Comparison of ENCODE assay signal across 33 mouse cellular contexts in the genomic region with DNA sequence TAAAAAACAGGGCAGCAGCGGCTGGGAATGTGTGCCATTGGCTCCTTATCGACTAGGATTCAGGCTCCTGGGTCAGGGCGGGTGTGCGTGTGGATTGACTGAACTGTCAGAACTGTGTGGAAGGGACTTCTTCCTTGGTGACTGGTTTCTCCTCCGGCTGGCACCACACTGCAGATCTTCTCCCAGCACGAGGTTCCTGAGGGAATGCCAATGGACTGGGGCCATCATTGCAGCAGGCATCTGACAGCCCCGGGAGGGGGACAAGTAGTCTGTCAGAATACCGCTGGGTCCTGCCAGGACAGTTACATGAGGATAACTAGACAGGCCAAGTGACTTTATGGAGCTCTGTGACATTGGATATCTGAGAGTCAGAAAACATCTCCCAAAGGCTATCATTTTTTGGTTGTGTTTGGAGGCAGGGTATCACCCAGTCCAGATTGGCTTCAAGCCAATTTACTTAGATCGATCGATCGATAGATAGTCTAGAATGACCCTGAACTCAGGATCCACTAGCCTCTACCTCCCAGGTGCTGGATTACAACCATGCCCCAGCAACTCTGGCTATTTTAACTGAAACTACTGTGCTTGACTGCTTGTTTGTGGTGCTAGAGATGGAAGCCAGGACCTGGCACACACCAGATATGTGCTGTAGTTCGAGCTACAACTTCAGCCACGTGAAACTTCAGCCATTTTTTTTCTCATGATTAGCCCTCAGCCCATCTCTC. TPM values are rescaled to one million over a fixed set of nuclear protein-coding genes. Genes with fewer than 3 reads are reported as not detected.
DNase-seq lines count a peak whose midpoint lies in the region; ATAC-seq and TF ChIP-seq lines count a peak whose summit lies in the region.
"Had no signal": no experiment of that assay in that cellular context is flagged by ENCODE, and none has a peak within 500 bp of the region (broad histone marks: within the 10 kb centered on the region; RNA-seq: fewer than 3 reads in every experiment).

No protein-coding gene starts in this region.

- TF ChIP-seq EP300 in stomach, postnatal 0 days (optimal IDR thresholded peaks at IDR 0.05): no peak

- H3K79me2 ChIP-seq in liver, adult 2 months (ENCODE audit: control insufficient read depth, insufficient read depth, low read length): no peaks in the 10 kb centered on the region

- 36% methylated on average over 13 of the region's 13 CpGs for WGBS in liver, adult 2 months
- WGBS in liver, embryonic 12.5 days (ENCODE audit: insufficient replicate concordance): 86% methylated on average over 13 of the region's 13 CpGs
- WGBS in stomach, postnatal 0 days: 93% methylated on average over 13 of the region's 13 CpGs

- no peak for ATAC-seq in liver, embryonic 12.5 days
- 0 out of 2 replicates have a peak, but pooled peaks have one; percentile 33 for ATAC-seq in stomach, postnatal 0 days (ENCODE audit: low FRiP score, low TSS enrichment)
- ATAC-seq: forebrain, embryonic 15.5 days; hindbrain, embryonic 16.5 days; intestine, embryonic 15.5 days had no signal

- H3K9me3 ChIP-seq in liver, embryonic 12.5 days (replicated peaks): peaks cover 9% of the 10 kb centered on the region; the same call in 1 of the 2 replicates
- H3K9me3 ChIP-seq in stomach, postnatal 0 days (ENCODE audit: control insufficient read depth, low read length): no peaks in the 10 kb centered on the region
- H3K9me3 ChIP-seq: embryonic facial prominence, embryonic 15.5 days; forebrain, embryonic 12.5 days; forebrain, embryonic 15.5 days; intestine, embryonic 15.5 days had no signal

- peaks cover 54% of the 10 kb centered on the region for H3K36me3 ChIP-seq in liver, adult 2 months (ENCODE audit: control insufficient read depth, insufficient read depth, low read length)
- peaks cover 85% of the 10 kb centered on the region for H3K36me3 ChIP-seq in liver, embryonic 12.5 days
- H3K36me3 ChIP-seq in stomach, postnatal 0 days (ENCODE audit: control insufficient read depth, insufficient read depth, low read length): peaks cover 20% of the 10 kb centered on the region

- TF ChIP-seq POLR2A in liver, adult 2 months (IDR thresholded peaks at IDR 0.05; ENCODE audit: extremely low read depth, insufficient read depth, low read length): no peak

- no peaks in the 10 kb centered on the region for H3K27me3 ChIP-seq in liver, adult 2 months (ENCODE audit: control insufficient read depth, insufficient read depth, low read length)
- no peaks in the 10 kb centered on the region for H3K27me3 ChIP-seq in liver, embryonic 12.5 days (replicated peaks)
- no peaks in the 10 kb centered on the region for H3K27me3 ChIP-seq in stomach, postnatal 0 days (ENCODE audit: control insufficient read depth, insufficient read depth, low read length)
- H3K27me3 ChIP-seq: embryonic facial prominence, embryonic 12.5 days; embryonic facial prominence, embryonic 15.5 days; forebrain, embryonic 12.5 days; forebrain, embryonic 15.5 days; hindbrain, embryonic 13.5 days; intestine, embryonic 15.5 days had no signal

- H3K4me3 ChIP-seq in liver, adult 2 months (ENCODE audit: insufficient read depth, low read depth, low read length): no peak overlapping the region
- no peak overlapping the region for H3K4me3 ChIP-seq in liver, embryonic 12.5 days
- no peak overlapping the region for H3K4me3 ChIP-seq in stomach, postnatal 0 days (ENCODE audit: low read depth, low read length)
- H3K4me3 ChIP-seq: embryonic facial prominence, embryonic 12.5 days; embryonic facial prominence, embryonic 15.5 days; erythroblast, embryonic 14.5 days; forebrain, embryonic 12.5 days; forebrain, embryonic 15.5 days; hindbrain, embryonic 10.5 days; hindbrain, embryonic 13.5 days; intestine, embryonic 15.5 days had no signal

- DNase-seq in adrenal gland, postnatal 10 days: peak; percentile 66
- no peak for DNase-seq in adrenal gland, postnatal 4 days (ENCODE audit: low spot score in 2 of 2)
- DNase-seq in liver, adult 2 months (ENCODE audit: extremely low read depth, low read depth, low spot score): peak; percentile 93
- peak; percentile 15 for DNase-seq in adrenal gland, postnatal 25 days
- no peak for DNase-seq in stomach, postnatal 0 days (ENCODE audit: low spot score)
- no peak for DNase-seq in frontal cortex, postnatal 25 days (ENCODE audit: low spot score in 2 of 2)
- DNase-seq: B cell, adult 2 months; cerebellum, adult 11 months; cerebellum, adult 2 months; cerebellum, adult 9-11 months; cerebellum, postnatal 25 days; gastrocnemius, postnatal 10 days; gastrocnemius, postnatal 36 days; kidney, adult 11 months had no signal

- H3K27ac ChIP-seq in liver, adult 2 months (replicated peaks; ENCODE audit: insufficient read depth, low read depth, low read length): peak overlapping the region; percentile 20
- H3K27ac ChIP-seq in liver, embryonic 12.5 days: no peak overlapping the region
- H3K27ac ChIP-seq in stomach, postnatal 0 days (replicated peaks): no peak overlapping the region
- H3K27ac ChIP-seq: embryonic facial prominence, embryonic 12.5 days; embryonic facial prominence, embryonic 15.5 days; forebrain, embryonic 12.5 days; forebrain, embryonic 15.5 days; hindbrain, embryonic 10.5 days; hindbrain, embryonic 13.5 days; intestine, embryonic 15.5 days had no signal

- peaks cover 13% of the 10 kb centered on the region for H3K4me1 ChIP-seq in liver, adult 2 months (ENCODE audit: control insufficient read depth, insufficient read depth, low read length)
- peaks cover 6% of the 10 kb centered on the region for H3K4me1 ChIP-seq in liver, embryonic 12.5 days
- H3K4me1 ChIP-seq in stomach, postnatal 0 days (replicated peaks; ENCODE audit: control insufficient read depth, insufficient read depth): no peaks in the 10 kb centered on the region
- H3K4me1 ChIP-seq: embryonic facial prominence, embryonic 12.5 days; intestine, embryonic 15.5 days had no signal

- no peak overlapping the region for H3K4me2 ChIP-seq in liver, embryonic 12.5 days
- no peak overlapping the region for H3K4me2 ChIP-seq in stomach, postnatal 0 days (replicated peaks; ENCODE audit: low read depth)
- H3K4me2 ChIP-seq: embryonic facial prominence, embryonic 12.5 days; embryonic facial prominence, embryonic 15.5 days; forebrain, embryonic 12.5 days; forebrain, embryonic 15.5 days; heart, embryonic 11.5 days; hindbrain, embryonic 13.5 days; intestine, embryonic 15.5 days had no signal

- no peak for TF ChIP-seq CTCF in liver, adult 2 months (IDR thresholded peaks at IDR 0.05; ENCODE audit: low read depth, low read length)
- no peak for TF ChIP-seq CTCF in stomach, postnatal 0 days (IDR thresholded peaks at IDR 0.05; ENCODE audit: low read depth)

- no peak overlapping the region for H3K9ac ChIP-seq in liver, adult 2 months (ENCODE audit: low read depth, low read length)
- no peak overlapping the region for H3K9ac ChIP-seq in liver, embryonic 12.5 days
- H3K9ac ChIP-seq in stomach, postnatal 0 days (ENCODE audit: low read length): no peak overlapping the region
- H3K9ac ChIP-seq: embryonic facial prominence, embryonic 12.5 days; embryonic facial prominence, embryonic 15.5 days; forebrain, embryonic 12.5 days; forebrain, embryonic 15.5 days; hindbrain, embryonic 13.5 days; intestine, embryonic 15.5 days had no signal

RNA-seq across cellular contexts. Expression of a gene that starts 6.4 kb away (rescaled TPM):
- 10 to 100 TPM; 17.8 to 22.2 TPM for total RNA-seq in adrenal gland, postnatal 10 days (2021)
- total RNA-seq in adrenal gland, postnatal 4 days (2021): 10 to 100 TPM; 13.4 to 14.6 TPM
- 10.2 and 10.3 TPM in 2 replicates for total RNA-seq in liver, adult 2 months (2014; rRNA removed)
- polyA plus RNA-seq in liver, adult 2 months (2012; rRNA removed): 2.2 and 3.1 TPM in 2 replicates
- polyA plus RNA-seq in liver, embryonic 12.5 days (2016; fragmentation: Nextera tagmentation; extraction: Ambion mirVana): 6.8 and 8.0 TPM in 2 replicates
- total RNA-seq in adrenal gland, postnatal 25 days (2021): 10.3 and 17.2 TPM in 2 replicates
- 6.6 and 7.1 TPM in 2 replicates for polyA plus RNA-seq in stomach, postnatal 0 days (2015; fragmentation: Nextera tagmentation; extraction: Ambion mirVana)
- polyA plus RNA-seq: erythroblast, embryonic 14.5 days had no signal

RNA-seq across cellular contexts. Expression of a gene that starts 11.7 kb away (rescaled TPM):
- 1 to 10 TPM; 3.9 to 4.7 TPM for total RNA-seq in adrenal gland, postnatal 10 days (2021)
- 1 to 10 TPM; 4.6 to 5.9 TPM for total RNA-seq in adrenal gland, postnatal 4 days (2021)
- 1.2 and 1.4 TPM in 2 replicates for total RNA-seq in liver, adult 2 months (2014; rRNA removed)
- 0.24 and 0.30 TPM in 2 replicates for polyA plus RNA-seq in liver, adult 2 months (2012; rRNA removed)
- 2.2 and 2.3 TPM in 2 replicates for polyA plus RNA-seq in liver, embryonic 12.5 days (2016; fragmentation: Nextera tagmentation; extraction: Ambion mirVana)
- total RNA-seq in adrenal gland, postnatal 25 days (2021): 6.0 and 6.6 TPM in 2 replicates
- polyA plus RNA-seq in stomach, postnatal 0 days (2015; fragmentation: Nextera tagmentation; extraction: Ambion mirVana): 2.1 and 2.2 TPM in 2 replicates

RNA-seq across cellular contexts. Expression of a gene that starts 12.3 kb away (rescaled TPM):
- 10 to 100 TPM; 11.1 to 14.8 TPM for total RNA-seq in adrenal gland, postnatal 10 days (2021)
- total RNA-seq in adrenal gland, postnatal 4 days (2021): 10 to 100 TPM; 22.7 to 23.6 TPM
- total RNA-seq in liver, adult 2 months (2014; rRNA removed): 8.6 and 10.7 TPM in 2 replicates
- 3.5 and 4.6 TPM in 2 replicates for polyA plus RNA-seq in liver, adult 2 months (2012; rRNA removed)
- 18.7 and 22.3 TPM in 2 replicates for polyA plus RNA-seq in liver, embryonic 12.5 days (2016; fragmentation: Nextera tagmentation; extraction: Ambion mirVana)
- total RNA-seq in adrenal gland, postnatal 25 days (2021): 16.1 and 18.3 TPM in 2 replicates
- 21.5 and 22.7 TPM in 2 replicates for polyA plus RNA-seq in stomach, postnatal 0 days (2015; fragmentation: Nextera tagmentation; extraction: Ambion mirVana)

RNA-seq across cellular contexts. Expression of a gene that starts 12.4 kb away (rescaled TPM):
- 100 to 1,000 TPM; 339 to 374 TPM for total RNA-seq in adrenal gland, postnatal 10 days (2021)
- 100 to 1,000 TPM; 184 to 212 TPM for total RNA-seq in adrenal gland, postnatal 4 days (2021)
- 83.6 and 111 TPM in 2 replicates for total RNA-seq in liver, adult 2 months (2014; rRNA removed)
- 46.4 and 65.0 TPM in 2 replicates for polyA plus RNA-seq in liver, adult 2 months (2012; rRNA removed)
- polyA plus RNA-seq in liver, embryonic 12.5 days (2016; fragmentation: Nextera tagmentation; extraction: Ambion mirVana): 216 and 221 TPM in 2 replicates
- total RNA-seq in adrenal gland, postnatal 25 days (2021): 181 and 191 TPM in 2 replicates
- 235 and 236 TPM in 2 replicates for polyA plus RNA-seq in stomach, postnatal 0 days (2015; fragmentation: Nextera tagmentation; extraction: Ambion mirVana)

RNA-seq across cellular contexts. Expression of a gene that starts 38.4 kb away (rescaled TPM):
- not detected for total RNA-seq in adrenal gland, postnatal 10 days (2021)
- not detected for total RNA-seq in adrenal gland, postnatal 4 days (2021)
- not detected in 2 replicates for total RNA-seq in liver, adult 2 months (2014; rRNA removed)
- polyA plus RNA-seq in liver, adult 2 months (2012; rRNA removed): not detected in 2 replicates
- not detected in 2 replicates for polyA plus RNA-seq in liver, embryonic 12.5 days (2016; fragmentation: Nextera tagmentation; extraction: Ambion mirVana)
- not detected in 2 replicates for total RNA-seq in adrenal gland, postnatal 25 days (2021)
- not detected in 2 replicates for polyA plus RNA-seq in stomach, postnatal 0 days (2015; fragmentation: Nextera tagmentation; extraction: Ambion mirVana)
- total RNA-seq: common myeloid progenitor, adult 5-6 weeks; gastrocnemius, adult 18-20 months; gastrocnemius, postnatal 10 days; gastrocnemius, postnatal 36 days; granulocyte monocyte progenitor cell, adult 5-6 weeks; heart, adult 8-10 months; heart, postnatal 25 days; MEL had no signal
- polyA plus RNA-seq: embryonic facial prominence, embryonic 12.5 days; erythroblast, embryonic 14.5 days; forebrain, embryonic 12.5 days; forebrain, embryonic 15.5 days; heart, embryonic 11.5 days; heart, embryonic 14.5 days; heart, postnatal 0 days; hindbrain, embryonic 10.5 days; hindbrain, embryonic 13.5 days; intestine, embryonic 15.5 days had no signal

Comparison
In these comparisons a context has a peak if more than half of its experiments do, and no peak if none do; other contexts are left out.
1. DNase-seq: peak in adrenal gland, postnatal 10 days (single experiment), liver, adult 2 months (single experiment) and adrenal gland, postnatal 25 days (single experiment); none in adrenal gland, postnatal 4 days (0 of 2), stomach, postnatal 0 days (single experiment) and frontal cortex, postnatal 25 days (0 of 2).